Mouse (Mus musculus): Measurements from ENCODE around the gene Slc2a4. TPM values are rescaled to one million over a fixed set of nuclear protein-coding genes. Genes with fewer than 3 reads are reported as not detected.
A peak's percentile ranks its signal among the peaks of the same experiment; 100 is the strongest.

Slc2a4 gene
- polyA plus RNA-seq, 1 experiment from 2014 or later, result 19.0 TPM

- DNase-seq, result no peak
- 45% methylated on average over 8 of the region's 8 CpGs for WGBS
- Histone ChIP-seq H3K9me3 (ENCODE audit: low read depth, low read length) (no peaks in the 10 kb centered on the region), H3K4me3 (ENCODE audit: low read depth, low read length) (peak within 1 kb of the TSS; percentile 100), H3K27ac (ENCODE audit: low read depth) (peak within 1 kb of the TSS; percentile 98), H3K36me3 (ENCODE audit: insufficient read depth) (peaks cover 47% of the 10 kb centered on the region), H3K4me1 (ENCODE audit: insufficient read depth) (peaks cover 11% of the 10 kb centered on the region; the same call in 1 of the 2 replicates), H3K9ac (peak within 1 kb of the TSS; percentile 98), H3K27me3 (ENCODE audit: insufficient read depth, low read length) (no peaks in the 10 kb centered on the region), H3K4me2 (peak within 1 kb of the TSS; percentile 67)
- TF ChIP-seq CTCF (IDR thresholded peaks at IDR 0.05; ENCODE audit: low read depth), result no peak
- ATAC-seq (ENCODE audit: insufficient read depth), result no peak
These were observed 34.2 kb upstream of the Slc2a4 start, which contains the start of gene Elp5 for GRCm38 (mm10) chr11:69982225-69982624. Gene Elp5 (minus strand): TSS chr11:69982517.

- peak; percentile 36; the same call in 1 of the 2 replicates for ATAC-seq (ENCODE audit: insufficient read depth)
- peak; percentile 42 for DNase-seq
These were observed 33.3 kb upstream of the Slc2a4 start, which contains the start of gene Ctdnep1 for GRCm38 (mm10) chr11:69981141-69981762. Gene Ctdnep1 (plus strand): TSS chr11:69981156.

GRCm38 (mm10) chr11:69980196-69981140 lies 32.5 kb upstream of the Slc2a4 start:
- H3K9me3 ChIP-seq (ENCODE audit: low read depth, low read length), result no peaks in the 10 kb centered on the region
- H3K4me1 ChIP-seq (ENCODE audit: insufficient read depth), result peaks cover 11% of the 10 kb centered on the region; the same call in 1 of the 2 replicates
- TF ChIP-seq CTCF (IDR thresholded peaks at IDR 0.05; ENCODE audit: low read depth), result no peak
- H3K27ac ChIP-seq (ENCODE audit: low read depth), result peak overlapping the region; percentile 98
- H3K27me3 ChIP-seq (ENCODE audit: insufficient read depth, low read length), result no peaks in the 10 kb centered on the region
- DNase-seq (peak; percentile 100), ATAC-seq (ENCODE audit: insufficient read depth) (peak; percentile 90)
- under 1% methylated on average over 32 of the region's 60 CpGs for WGBS
- H3K4me2 ChIP-seq, result peak overlapping the region; percentile 67
- H3K4me3 ChIP-seq (ENCODE audit: low read depth, low read length), result peak overlapping the region; percentile 100
- peaks cover 46% of the 10 kb centered on the region for H3K36me3 ChIP-seq (ENCODE audit: insufficient read depth)
- peak overlapping the region; percentile 98 for H3K9ac ChIP-seq

More at GRCm38 (mm10) chr11:69981141-69981762, 33.3 kb upstream of the Slc2a4 start, which contains the start of gene Ctdnep1:
- H3K27ac ChIP-seq (ENCODE audit: low read depth), result peak within 1 kb of the TSS; percentile 98
- H3K9ac ChIP-seq, result peak within 1 kb of the TSS; percentile 98
- no peaks in the 10 kb centered on the region for H3K27me3 ChIP-seq (ENCODE audit: insufficient read depth, low read length)
- under 1% methylated on average over 43 of the region's 43 CpGs for WGBS
- H3K4me1 ChIP-seq (ENCODE audit: insufficient read depth), result peaks cover 11% of the 10 kb centered on the region; the same call in 1 of the 2 replicates
- no peaks in the 10 kb centered on the region for H3K9me3 ChIP-seq (ENCODE audit: low read depth, low read length)
- peak within 1 kb of the TSS; percentile 100 for H3K4me3 ChIP-seq (ENCODE audit: low read depth, low read length)
- H3K36me3 ChIP-seq (ENCODE audit: insufficient read depth), result peaks cover 45% of the 10 kb centered on the region
- peak within 1 kb of the TSS; percentile 67 for H3K4me2 ChIP-seq
- TF ChIP-seq CTCF (IDR thresholded peaks at IDR 0.05; ENCODE audit: low read depth), result no peak

GRCm38 (mm10) chr11:69979827-69980195 lies 31.8 kb upstream of the Slc2a4 start:
- Histone ChIP-seq H3K4me1 (ENCODE audit: insufficient read depth) (peaks cover 11% of the 10 kb centered on the region; the same call in 1 of the 2 replicates), H3K9ac (peak overlapping the region; percentile 68), H3K4me2 (peak overlapping the region; percentile 67), H3K27ac (ENCODE audit: low read depth) (peak overlapping the region; percentile 98), H3K36me3 (ENCODE audit: insufficient read depth) (peaks cover 46% of the 10 kb centered on the region), H3K27me3 (ENCODE audit: insufficient read depth, low read length) (no peaks in the 10 kb centered on the region), H3K9me3 (ENCODE audit: low read depth, low read length) (no peaks in the 10 kb centered on the region), H3K4me3 (ENCODE audit: low read depth, low read length) (peak overlapping the region; percentile 100)
- TF ChIP-seq CTCF (IDR thresholded peaks at IDR 0.05; ENCODE audit: low read depth), result no peak
- DNase-seq (no peak), ATAC-seq (ENCODE audit: insufficient read depth) (no peak)
- 2% methylated on average over 16 of the region's 16 CpGs for WGBS

GRCm38 (mm10) chr11:69976271-69976670 lies 28.3 kb upstream of the Slc2a4 start:
- no peak overlapping the region for H3K9ac ChIP-seq
- H3K9me3 ChIP-seq (ENCODE audit: low read depth, low read length), result no peaks in the 10 kb centered on the region
- no peak for ATAC-seq (ENCODE audit: insufficient read depth)
- H3K4me1 ChIP-seq (ENCODE audit: insufficient read depth), result no peaks in the 10 kb centered on the region
- H3K4me3 ChIP-seq (ENCODE audit: low read depth, low read length), result no peak overlapping the region
- 80% methylated on average over 4 of the region's 4 CpGs for WGBS
- DNase-seq, result no peak
- H3K4me2 ChIP-seq, result no peak overlapping the region
- peaks cover 68% of the 10 kb centered on the region for H3K36me3 ChIP-seq (ENCODE audit: insufficient read depth)
- no peak for TF ChIP-seq CTCF (IDR thresholded peaks at IDR 0.05; ENCODE audit: low read depth)
- H3K27me3 ChIP-seq (ENCODE audit: insufficient read depth, low read length), result no peaks in the 10 kb centered on the region
- no peak overlapping the region for H3K27ac ChIP-seq (ENCODE audit: low read depth)

GRCm38 (mm10) chr11:69974907-69975306 lies 26.9 kb upstream of the Slc2a4 start:
- no peaks in the 10 kb centered on the region for H3K4me1 ChIP-seq (ENCODE audit: insufficient read depth)
- no peak overlapping the region for H3K27ac ChIP-seq (ENCODE audit: low read depth)
- TF ChIP-seq CTCF (IDR thresholded peaks at IDR 0.05; ENCODE audit: low read depth), result no peak
- H3K36me3 ChIP-seq (ENCODE audit: insufficient read depth), result peaks cover 75% of the 10 kb centered on the region
- no peak overlapping the region for H3K9ac ChIP-seq
- no peak for ATAC-seq (ENCODE audit: insufficient read depth)
- WGBS, result 94% methylated on average over 2 of the region's 2 CpGs
- no peak for DNase-seq
- no peaks in the 10 kb centered on the region for H3K27me3 ChIP-seq (ENCODE audit: insufficient read depth, low read length)
- no peak overlapping the region for H3K4me2 ChIP-seq
- no peak overlapping the region for H3K4me3 ChIP-seq (ENCODE audit: low read depth, low read length)
- no peaks in the 10 kb centered on the region for H3K9me3 ChIP-seq (ENCODE audit: low read depth, low read length)

All from lung, embryonic 14.5 days (tissue).